Mouse (Mus musculus): ENCODE results near the gene Lgals2. TPM values are rescaled to one million over a fixed set of nuclear protein-coding genes. Genes with fewer than 3 reads are reported as not detected.
"Not testable (repeated sequence)": the region's sequence is repeated elsewhere in the genome, so short reads cannot be mapped to it uniquely, and the experiment has no call there.

Gene Lgals2
- polyA plus RNA-seq, 1 experiment, result 6.0 TPM

- TF ChIP-seq CTCF (IDR thresholded peaks at IDR 0.05; ENCODE audit: insufficient read depth, low read length) (no peak), POLR2A (IDR thresholded peaks at IDR 0.05; ENCODE audit: borderline replicate concordance, extremely low read depth, low read depth, low read length) (no peak)
- H3K4me1 ChIP-seq (ENCODE audit: control insufficient read depth, insufficient read depth, low read length), result peaks cover 5% of the 10 kb centered on the region
- DNase-seq, result no peak
- no peak overlapping the region for H3K4me3 ChIP-seq (replicated peaks; ENCODE audit: extremely low read depth, low read depth, low read length)
- 61% methylated on average over 5 of the region's 5 CpGs for WGBS
These were observed 7.0 kb upstream of the Lgals2 start for GRCm38 (mm10) chr15:78862280-78862679.

GRCm38 (mm10) chr15:78859714-78860113 is 4.4 kb upstream of the Lgals2 start:
- WGBS, result 36% methylated on average over 6 of the region's 6 CpGs
- DNase-seq, result no peak
- TF ChIP-seq POLR2A (IDR thresholded peaks at IDR 0.05; ENCODE audit: borderline replicate concordance, extremely low read depth, low read depth, low read length) (no peak), CTCF (IDR thresholded peaks at IDR 0.05; ENCODE audit: insufficient read depth, low read length) (no peak)
- Histone ChIP-seq H3K4me1 (ENCODE audit: control insufficient read depth, insufficient read depth, low read length) (peaks cover 9% of the 10 kb centered on the region), H3K4me3 (replicated peaks; ENCODE audit: extremely low read depth, low read depth, low read length) (no peak overlapping the region)

- WGBS, result 60% methylated on average over 4 of the region's 4 CpGs
- TF ChIP-seq POLR2A (IDR thresholded peaks at IDR 0.05; ENCODE audit: borderline replicate concordance, extremely low read depth, low read depth, low read length), result no peak
- no peak for TF ChIP-seq CTCF (IDR thresholded peaks at IDR 0.05; ENCODE audit: insufficient read depth, low read length)
- H3K4me3 ChIP-seq (replicated peaks; ENCODE audit: extremely low read depth, low read depth, low read length), result no peak overlapping the region
- peaks cover 9% of the 10 kb centered on the region for H3K4me1 ChIP-seq (ENCODE audit: control insufficient read depth, insufficient read depth, low read length)
- DNase-seq, result no peak
These were observed 4.0 kb upstream of the Lgals2 start for GRCm38 (mm10) chr15:78859311-78859710.

GRCm38 (mm10) chr15:78857009-78857408 is 1.7 kb upstream of the Lgals2 start:
- H3K4me1 ChIP-seq (ENCODE audit: control insufficient read depth, insufficient read depth, low read length), result peaks cover 13% of the 10 kb centered on the region
- H3K4me3 ChIP-seq (replicated peaks; ENCODE audit: extremely low read depth, low read depth, low read length), result no peak overlapping the region
- no peak for DNase-seq
- TF ChIP-seq CTCF (IDR thresholded peaks at IDR 0.05; ENCODE audit: insufficient read depth, low read length) (no peak), POLR2A (IDR thresholded peaks at IDR 0.05; ENCODE audit: borderline replicate concordance, extremely low read depth, low read depth, low read length) (no peak)
- 18% methylated on average over 7 of the region's 7 CpGs for WGBS

- WGBS, result 8% methylated on average over 13 of the region's 13 CpGs
- Histone ChIP-seq H3K4me1 (ENCODE audit: control insufficient read depth, insufficient read depth, low read length) (peaks cover 20% of the 10 kb centered on the region), H3K4me3 (replicated peaks; ENCODE audit: extremely low read depth, low read depth, low read length) (no peak overlapping the region)
- TF ChIP-seq POLR2A (IDR thresholded peaks at IDR 0.05; ENCODE audit: borderline replicate concordance, extremely low read depth, low read depth, low read length), result peak; percentile 38; the same call in 1 of the 2 replicates
- peak; percentile 83 for TF ChIP-seq CTCF (IDR thresholded peaks at IDR 0.05; ENCODE audit: insufficient read depth, low read length)
- DNase-seq, result peak; percentile 91
These were observed 3.7 kb downstream of the Lgals2 start for GRCm38 (mm10) chr15:78851505-78852153.

- no peak overlapping the region for H3K4me3 ChIP-seq (replicated peaks; ENCODE audit: extremely low read depth, low read depth, low read length)
- WGBS, result 45% methylated on average over 6 of the region's 6 CpGs
- no peak for DNase-seq
- H3K4me1 ChIP-seq (ENCODE audit: control insufficient read depth, insufficient read depth, low read length), result peaks cover 25% of the 10 kb centered on the region
- no peak for TF ChIP-seq CTCF (IDR thresholded peaks at IDR 0.05; ENCODE audit: insufficient read depth, low read length)
- peak; percentile 18; the same call in 1 of the 2 replicates for TF ChIP-seq POLR2A (IDR thresholded peaks at IDR 0.05; ENCODE audit: borderline replicate concordance, extremely low read depth, low read depth, low read length)
These were observed 4.4 kb downstream of the Lgals2 start for GRCm38 (mm10) chr15:78850944-78851343.

- H3K4me1 ChIP-seq (ENCODE audit: control insufficient read depth, insufficient read depth, low read length), result peaks cover 31% of the 10 kb centered on the region
- DNase-seq, result no peak
- H3K4me3 ChIP-seq (replicated peaks; ENCODE audit: extremely low read depth, low read depth, low read length), result no peak overlapping the region
- 50% methylated on average over 15 of the region's 15 CpGs for WGBS
- TF ChIP-seq POLR2A (IDR thresholded peaks at IDR 0.05; ENCODE audit: borderline replicate concordance, extremely low read depth, low read depth, low read length), result no peak; the same call in 1 of the 2 replicates
- TF ChIP-seq CTCF (IDR thresholded peaks at IDR 0.05; ENCODE audit: insufficient read depth, low read length), result no peak
These were observed 5.1 kb downstream of the Lgals2 start for GRCm38 (mm10) chr15:78850059-78850824.

GRCm38 (mm10) chr15:78849485-78849884 is 5.8 kb downstream of the Lgals2 start:
- no peak for TF ChIP-seq POLR2A (IDR thresholded peaks at IDR 0.05; ENCODE audit: borderline replicate concordance, extremely low read depth, low read depth, low read length)
- TF ChIP-seq CTCF (IDR thresholded peaks at IDR 0.05; ENCODE audit: insufficient read depth, low read length), result no peak
- 71% methylated on average over 12 of the region's 12 CpGs for WGBS
- no peak for DNase-seq
- no peak overlapping the region for H3K4me3 ChIP-seq (replicated peaks; ENCODE audit: extremely low read depth, low read depth, low read length)
- H3K4me1 ChIP-seq (ENCODE audit: control insufficient read depth, insufficient read depth, low read length), result peaks cover 34% of the 10 kb centered on the region

GRCm38 (mm10) chr15:78848467-78848866 is 6.9 kb downstream of the Lgals2 start:
- peaks cover 34% of the 10 kb centered on the region for H3K4me1 ChIP-seq (ENCODE audit: control insufficient read depth, insufficient read depth, low read length)
- 22% methylated on average over 5 of the region's 5 CpGs for WGBS
- peak; percentile 94 for DNase-seq
- no peak overlapping the region for H3K4me3 ChIP-seq (replicated peaks; ENCODE audit: extremely low read depth, low read depth, low read length)
- peak; percentile 84 for TF ChIP-seq CTCF (IDR thresholded peaks at IDR 0.05; ENCODE audit: insufficient read depth, low read length)
- TF ChIP-seq POLR2A (IDR thresholded peaks at IDR 0.05; ENCODE audit: borderline replicate concordance, extremely low read depth, low read depth, low read length), result no peak

- WGBS, result 50% methylated on average over 7 of the region's 7 CpGs
- not testable (repeated sequence) for H3K4me3 ChIP-seq (replicated peaks; ENCODE audit: extremely low read depth, low read depth, low read length); DNase-seq
- H3K4me1 ChIP-seq (ENCODE audit: control insufficient read depth, insufficient read depth, low read length), result peaks cover 32% of the 10 kb centered on the region
These were observed 8.5 kb downstream of the Lgals2 start for GRCm38 (mm10) chr15:78846805-78847204.

Data from lung, adult 2 months (tissue).